Mouse (Mus musculus): ENCODE data around the gene Smarca2.

The Smarca2 gene

DNA sequence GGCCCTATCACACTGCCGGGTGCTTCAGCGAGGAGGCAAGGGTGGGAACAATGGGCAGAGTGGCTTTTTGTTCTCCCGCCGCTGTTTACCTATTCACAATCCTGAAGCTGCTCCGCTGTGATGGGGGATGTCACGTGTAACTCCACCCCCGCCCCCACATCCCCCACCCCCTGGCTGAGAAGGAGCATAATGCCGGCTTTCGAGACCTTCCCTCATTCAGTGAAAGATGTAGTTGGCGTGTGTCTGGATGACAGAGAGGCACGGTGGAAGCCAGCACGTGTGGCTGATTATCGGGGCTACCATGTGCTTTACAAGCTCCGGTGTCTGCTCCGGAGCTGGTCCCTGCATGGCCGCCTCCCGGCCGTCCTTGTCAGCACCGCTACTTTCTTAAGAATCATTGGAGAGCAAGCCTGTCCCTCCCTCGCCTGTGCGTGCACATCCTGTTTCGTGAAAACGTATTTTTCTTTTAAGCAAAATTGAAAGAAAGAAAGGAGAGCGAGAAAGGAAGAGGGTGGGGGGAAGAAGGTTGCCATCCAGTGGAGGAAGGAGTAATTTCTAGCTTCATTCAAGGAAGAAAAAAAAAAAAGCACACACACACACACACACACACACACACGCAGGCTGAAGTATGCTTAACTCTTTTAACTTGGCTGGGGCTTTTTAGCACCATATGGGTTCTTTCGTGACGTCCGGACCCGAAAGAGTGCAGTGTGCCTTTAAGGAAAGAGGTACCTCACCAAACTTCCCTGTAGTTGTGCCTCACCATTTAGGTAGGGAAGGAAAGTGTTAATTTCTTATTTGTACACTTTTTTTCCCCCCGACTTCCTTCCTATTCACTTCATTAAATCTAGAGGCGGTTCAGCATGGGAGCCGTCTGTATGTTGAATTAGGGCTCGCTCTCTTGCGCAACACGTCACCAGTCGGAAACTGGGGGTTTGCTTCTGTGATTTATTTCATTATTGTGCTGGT, 143.0 kb downstream of the Smarca2 start:
- DNase-seq (ENCODE audit: low read depth, low spot score), result peak; percentile 51

DNA sequence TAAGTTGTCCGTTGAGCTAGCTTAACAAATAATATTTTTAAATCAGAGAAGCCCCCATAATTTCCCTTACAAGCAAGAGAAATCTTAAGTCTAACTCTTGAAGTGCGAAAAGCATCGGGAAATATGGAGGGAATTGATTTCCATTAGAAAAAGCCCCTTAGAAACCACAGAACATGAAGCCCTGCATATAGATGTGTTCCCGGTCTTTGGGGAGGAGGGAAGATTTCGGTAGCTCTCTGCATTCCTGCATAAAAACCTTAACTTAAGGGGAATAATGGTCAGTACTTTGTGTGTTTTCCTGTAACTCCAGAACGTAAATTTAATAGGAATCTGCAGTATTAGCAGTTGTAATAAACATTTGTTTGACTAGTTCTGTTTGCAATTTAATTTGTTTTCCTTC, 143.8 kb downstream of the Smarca2 start:
- DNase-seq (ENCODE audit: low read depth, low spot score), result no peak

DNA sequence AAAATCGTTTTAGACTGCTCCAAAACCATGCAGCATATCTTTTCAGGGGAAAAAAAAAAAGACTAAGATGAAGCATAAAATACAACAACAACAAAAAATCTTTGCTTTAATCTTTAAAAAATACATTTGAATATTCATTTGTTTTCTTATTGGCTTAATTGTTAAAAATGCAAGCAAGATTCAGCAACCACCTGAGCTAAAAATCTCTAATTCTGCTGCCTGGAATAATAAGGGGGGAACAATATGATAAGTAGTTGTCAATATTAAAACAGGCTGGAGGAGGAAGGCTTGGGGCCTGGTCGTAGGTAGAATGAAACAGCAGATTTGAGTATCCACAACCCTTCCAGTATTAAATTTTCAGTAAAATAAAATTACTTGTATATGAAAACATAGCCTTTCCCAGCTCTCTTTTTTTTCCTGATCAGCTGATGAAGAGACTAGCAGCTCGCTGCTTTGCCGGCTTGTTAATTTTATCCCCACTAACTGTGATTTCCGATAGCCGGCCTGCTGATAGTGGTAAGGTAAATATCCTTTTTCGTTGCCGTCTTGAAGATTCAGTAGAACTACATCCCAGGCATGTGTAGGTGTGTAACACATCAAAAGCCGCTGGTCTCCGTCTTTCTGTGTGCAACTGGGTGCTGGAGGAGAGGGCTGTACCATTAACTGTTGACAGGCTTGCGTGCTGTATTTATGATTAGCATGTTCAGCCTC, 144.7 kb downstream of the Smarca2 start:
- no peak for DNase-seq (ENCODE audit: low read depth, low spot score)

DNA sequence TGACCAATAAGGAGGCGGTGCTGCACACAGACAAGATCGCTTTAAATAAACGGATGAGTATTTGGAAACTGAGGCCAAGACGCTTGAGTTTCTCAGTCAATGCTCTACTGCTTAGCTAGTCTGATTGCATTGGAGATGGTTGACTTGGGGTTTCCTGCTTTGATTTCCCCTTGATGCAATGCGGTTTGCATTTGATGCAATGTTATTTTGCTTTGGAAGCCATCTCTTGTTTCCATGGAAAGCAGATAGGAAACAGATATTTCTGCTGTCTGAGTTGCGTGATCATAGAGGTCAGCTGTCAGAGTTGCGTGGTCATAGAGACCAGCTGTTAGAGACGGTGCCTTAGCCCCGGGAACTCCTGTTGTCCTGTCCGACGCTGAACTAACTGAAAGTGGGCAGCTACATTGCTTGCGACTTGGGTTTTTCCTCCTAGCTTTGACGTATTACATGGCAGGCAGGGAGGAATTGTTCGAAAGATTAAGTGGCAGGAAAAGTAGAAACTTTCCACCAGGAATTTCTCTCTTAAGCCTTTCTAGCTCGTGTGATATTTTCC, 147.8 kb downstream of the Smarca2 start:
- no peak for DNase-seq (ENCODE audit: low read depth, low spot score)

DNA sequence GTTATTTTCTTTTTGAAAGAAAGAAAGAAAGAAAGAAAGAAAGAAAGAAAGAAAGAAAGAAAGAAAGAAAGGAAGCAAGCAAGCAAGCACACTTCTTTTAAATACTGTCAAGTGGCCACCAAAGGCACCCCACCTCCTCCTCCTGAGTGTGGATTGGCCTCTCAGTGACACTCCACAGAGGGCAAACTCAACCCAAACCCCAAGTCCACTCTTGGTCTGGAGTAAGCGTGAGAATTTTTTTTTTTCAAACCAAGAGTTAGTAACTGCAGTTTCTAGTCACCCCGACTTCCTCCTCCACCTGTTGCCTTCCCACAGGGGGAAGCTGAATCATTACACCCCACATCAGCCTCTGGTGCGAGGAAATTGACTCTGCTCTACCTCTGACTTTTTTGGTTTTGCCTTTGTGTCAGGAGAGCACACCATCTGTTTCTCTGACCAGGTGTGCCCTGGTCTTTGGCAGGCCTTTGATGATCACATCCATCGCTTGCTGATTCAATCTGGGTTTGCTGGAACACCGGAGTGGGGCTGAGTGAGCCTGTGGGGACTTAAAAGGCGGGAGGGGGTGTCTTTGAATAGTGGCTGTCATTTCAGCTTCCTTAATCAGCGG, 148.5 kb downstream of the Smarca2 start:
- DNase-seq (ENCODE audit: low read depth, low spot score), result no peak

DNA sequence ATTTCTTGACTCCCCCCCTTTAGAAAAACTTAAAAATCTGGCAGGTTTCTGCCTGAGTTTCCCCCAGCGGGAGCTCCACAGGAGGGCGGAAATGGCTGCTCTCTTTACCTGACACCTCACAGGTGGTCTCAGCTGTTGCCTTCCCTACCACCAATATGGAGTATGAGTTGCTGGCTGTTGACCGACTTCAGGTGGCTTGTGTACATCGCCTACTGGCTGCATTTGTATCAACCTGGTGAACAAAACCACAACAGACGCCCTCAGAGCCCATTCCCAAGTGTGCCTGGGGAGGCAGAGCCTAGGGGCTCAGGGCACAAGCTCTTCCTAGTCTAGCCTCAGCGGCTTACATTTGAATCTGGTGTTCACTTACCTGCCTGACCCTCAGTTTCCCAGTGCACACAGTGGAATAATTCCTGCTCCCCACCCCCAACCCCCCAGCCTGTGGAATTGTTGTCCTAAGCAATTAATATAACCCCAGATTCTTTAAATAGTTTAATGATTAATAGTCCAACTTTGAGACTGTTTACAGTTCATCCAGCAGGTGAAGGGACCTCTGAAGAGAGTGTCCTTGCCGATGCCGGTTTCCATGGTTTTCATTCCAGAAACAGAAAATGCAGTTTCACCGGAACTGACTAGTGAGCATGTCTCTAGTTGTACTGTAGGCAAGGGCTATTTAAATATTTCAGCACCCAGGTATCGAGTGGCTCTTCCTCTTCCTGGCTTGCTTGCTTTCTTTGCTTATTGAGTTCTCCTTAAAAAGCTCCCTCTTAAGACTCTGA, 149.4 kb downstream of the Smarca2 start:
- DNase-seq (ENCODE audit: low read depth, low spot score), result peak; percentile 23

DNA sequence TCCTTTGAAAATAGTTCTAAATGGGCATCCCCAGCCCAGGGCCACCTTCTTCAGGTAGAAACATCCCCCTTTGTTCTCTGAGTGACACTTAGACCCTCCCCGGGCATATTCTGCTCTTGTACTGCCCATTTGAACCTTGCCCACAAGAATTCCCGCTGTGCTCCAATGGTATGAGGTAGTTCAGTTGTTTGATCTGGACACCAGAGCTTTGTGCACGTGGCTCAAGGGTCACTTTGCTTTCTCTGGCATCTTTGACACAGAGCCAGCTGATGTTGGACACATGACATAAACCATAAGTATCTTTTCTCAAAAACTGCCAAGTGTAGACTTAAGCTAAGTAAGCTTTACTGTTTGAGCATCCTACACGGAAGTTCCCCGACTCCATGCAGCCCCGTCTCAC, 151.1 kb downstream of the Smarca2 start:
- no peak for DNase-seq (ENCODE audit: low read depth, low spot score)

DNA sequence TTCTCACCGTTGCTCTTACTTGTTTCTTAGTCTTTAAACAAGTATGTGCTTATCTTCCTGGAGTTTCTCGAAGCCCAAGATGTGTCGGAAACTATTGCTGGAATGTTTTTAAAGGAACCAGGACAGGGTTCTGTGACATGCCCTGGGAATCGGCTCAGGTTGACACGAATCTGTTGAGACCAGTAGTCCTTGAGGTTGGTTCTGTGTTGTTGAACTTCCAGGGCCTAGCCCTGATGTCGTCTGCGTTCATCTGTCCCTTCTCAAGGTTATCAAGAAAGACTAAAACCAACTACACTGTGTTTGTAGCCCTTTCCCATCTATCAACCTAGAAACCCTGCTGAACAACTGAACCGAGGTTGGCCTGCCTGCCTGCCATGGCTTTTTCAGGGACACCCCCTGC, 151.5 kb downstream of the Smarca2 start:
- DNase-seq (ENCODE audit: low read depth, low spot score), result no peak

DNA sequence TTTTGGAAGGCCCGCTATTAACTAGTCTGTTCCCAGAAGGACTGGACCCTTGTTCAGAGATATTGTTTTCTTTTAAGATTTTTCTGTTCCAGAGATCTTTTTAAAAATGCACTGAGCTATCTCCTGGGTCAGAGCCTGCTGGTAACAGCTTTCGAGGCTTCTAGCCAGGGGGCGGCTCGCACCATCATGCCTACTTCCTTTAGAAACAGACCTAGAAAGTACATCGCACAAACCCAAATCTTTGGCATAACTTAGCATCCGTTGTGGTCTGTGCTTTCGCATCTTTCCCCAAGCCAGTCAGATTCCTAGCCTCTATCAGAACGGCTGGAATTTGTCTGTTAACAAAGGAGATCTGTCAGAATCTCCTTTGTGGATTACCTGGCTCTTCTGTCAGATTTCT, 153.3 kb downstream of the Smarca2 start:
- DNase-seq (ENCODE audit: low read depth, low spot score), result no peak

DNA sequence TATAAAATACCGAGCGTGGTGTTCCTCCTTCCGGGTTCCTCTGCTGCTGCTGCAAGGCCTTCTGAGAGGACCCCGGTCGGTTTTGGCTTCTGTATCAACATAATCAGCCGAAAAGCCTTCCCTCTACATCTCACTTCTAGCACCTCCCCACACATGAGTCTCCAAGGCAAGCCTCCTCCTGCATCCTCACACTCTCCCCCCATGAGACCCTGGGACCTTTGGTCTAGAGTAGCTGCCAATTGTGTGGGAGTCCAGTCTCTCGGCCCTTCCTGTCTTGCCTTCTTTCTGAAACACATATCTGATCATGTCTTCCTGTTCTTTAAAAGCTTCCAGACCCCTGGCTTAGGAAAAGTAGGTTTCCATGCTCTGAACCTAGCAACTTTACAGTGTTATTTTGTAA, 153.8 kb downstream of the Smarca2 start:
- DNase-seq (ENCODE audit: low read depth, low spot score), result no peak

DNA sequence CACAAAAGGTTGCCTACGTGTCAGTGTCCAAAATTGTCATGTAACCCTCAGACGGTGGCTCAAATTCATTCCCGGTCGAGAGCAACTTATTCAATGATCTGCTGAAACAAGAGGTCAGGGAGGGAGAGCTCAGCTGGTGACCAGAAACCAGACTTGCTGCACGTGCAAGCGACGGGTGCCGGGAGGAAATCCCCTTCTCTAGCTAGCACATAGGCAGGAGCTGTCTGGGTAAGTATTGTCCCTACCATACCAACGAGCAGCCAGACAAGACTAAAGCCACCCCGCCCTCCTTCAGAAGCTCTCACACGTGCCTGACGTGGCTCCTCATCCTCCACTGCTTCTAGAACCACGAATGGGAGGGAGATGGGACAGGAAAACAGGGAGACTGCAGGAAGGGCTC, 154.4 kb downstream of the Smarca2 start:
- DNase-seq (ENCODE audit: low read depth, low spot score), result no peak

DNA sequence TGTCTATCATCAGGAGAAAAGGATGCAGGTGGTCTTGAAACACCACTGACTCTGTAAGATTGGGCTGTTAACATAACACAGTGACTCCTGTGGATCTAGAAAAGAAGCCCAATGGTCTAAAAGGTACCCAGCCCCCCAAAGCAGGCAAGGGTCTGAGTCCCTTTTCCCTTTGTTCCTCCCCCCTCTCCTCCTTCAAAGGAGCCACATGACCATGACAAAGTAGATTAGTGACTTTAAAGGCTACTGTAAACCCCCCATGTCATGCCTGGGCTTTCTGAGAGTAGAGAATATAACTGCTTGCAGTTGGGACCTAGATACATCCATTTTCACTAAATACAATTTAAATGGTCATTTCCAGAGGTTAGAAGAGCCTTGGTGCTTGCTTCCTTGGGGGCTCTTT, 156.4 kb downstream of the Smarca2 start:
- no peak for DNase-seq (ENCODE audit: low read depth, low spot score)

DNA sequence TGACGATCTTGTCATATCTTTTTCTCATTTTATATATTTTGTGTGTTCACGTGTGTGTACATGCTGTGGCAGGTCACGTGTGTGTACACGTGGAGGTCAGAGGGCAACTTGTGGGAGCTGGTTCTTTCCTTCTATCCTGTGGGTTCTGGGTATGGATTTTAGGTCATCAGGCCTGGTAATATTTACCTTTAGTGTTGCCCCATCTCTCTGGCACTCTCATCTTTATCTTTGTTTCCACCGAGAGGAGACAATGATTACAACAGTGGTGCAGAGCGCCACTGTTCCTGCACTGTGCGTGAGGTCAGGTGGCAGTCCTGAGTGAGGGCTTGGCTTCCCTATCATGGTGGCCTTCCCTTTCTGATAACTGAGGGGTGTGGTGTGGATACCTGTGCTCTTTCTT, 160.6 kb downstream of the Smarca2 start:
- DNase-seq (ENCODE audit: low read depth, low spot score), result no peak

DNA sequence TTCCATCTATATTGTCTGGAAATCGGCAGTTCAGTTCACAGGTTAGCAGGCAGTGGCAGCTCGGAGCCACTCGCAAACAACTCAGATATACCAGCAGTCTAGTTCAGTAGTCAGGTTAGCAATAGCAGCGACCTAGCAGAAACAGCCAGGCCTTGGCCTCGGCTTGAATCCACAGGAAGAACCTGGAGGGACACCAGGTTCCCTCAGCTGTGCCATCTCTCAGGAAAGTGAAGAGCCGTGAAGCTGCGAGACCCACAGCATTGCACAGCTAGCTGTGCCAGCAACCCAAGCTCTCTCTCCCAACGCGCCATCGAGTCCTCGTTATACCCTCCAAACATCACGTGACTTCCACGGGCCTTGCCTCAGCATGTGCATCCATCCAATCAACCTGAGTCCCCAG, 162.6 kb downstream of the Smarca2 start:
- no peak for DNase-seq (ENCODE audit: low read depth, low spot score)

DNA sequence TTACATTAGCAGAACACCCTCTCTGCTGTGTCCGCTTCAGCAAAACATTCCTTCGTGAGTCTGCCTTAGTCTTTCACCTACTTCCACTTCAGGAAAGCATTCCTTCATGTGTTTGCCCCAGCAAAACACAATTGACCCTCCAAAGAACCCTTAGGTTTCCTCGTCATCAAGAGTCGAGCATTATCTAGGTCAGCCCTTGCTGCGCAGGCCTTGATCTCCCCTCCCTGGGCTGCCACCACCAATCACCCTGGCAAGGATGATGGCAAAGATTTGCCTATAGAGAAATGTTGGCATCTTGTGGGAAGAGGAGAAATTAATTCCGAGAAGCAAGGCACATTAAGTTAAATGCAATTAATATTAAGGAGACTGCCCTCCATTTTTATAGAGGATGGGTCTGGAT, 163.1 kb downstream of the Smarca2 start:
- no peak for DNase-seq (ENCODE audit: low read depth, low spot score)

DNA sequence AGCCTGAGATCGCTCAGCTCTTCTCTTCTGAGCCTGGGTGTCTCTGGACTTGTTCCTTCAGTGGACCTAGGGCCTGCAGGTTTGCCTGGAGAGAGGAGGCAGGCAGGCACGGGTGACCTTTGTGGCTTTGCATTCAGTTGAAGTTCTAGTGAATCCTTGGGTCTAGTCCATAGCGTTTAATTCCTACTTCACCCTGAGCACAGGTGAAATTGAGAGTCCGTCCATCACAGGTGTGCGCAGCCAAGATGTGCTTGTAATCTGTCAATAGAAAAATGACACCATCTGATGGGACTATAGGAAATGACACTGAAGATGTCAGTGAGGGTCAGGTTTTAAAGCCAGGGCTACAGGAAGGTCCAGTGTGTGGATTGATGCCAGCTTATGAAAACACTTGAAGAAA, 164.0 kb downstream of the Smarca2 start:
- DNase-seq (ENCODE audit: low read depth, low spot score), result no peak

DNA sequence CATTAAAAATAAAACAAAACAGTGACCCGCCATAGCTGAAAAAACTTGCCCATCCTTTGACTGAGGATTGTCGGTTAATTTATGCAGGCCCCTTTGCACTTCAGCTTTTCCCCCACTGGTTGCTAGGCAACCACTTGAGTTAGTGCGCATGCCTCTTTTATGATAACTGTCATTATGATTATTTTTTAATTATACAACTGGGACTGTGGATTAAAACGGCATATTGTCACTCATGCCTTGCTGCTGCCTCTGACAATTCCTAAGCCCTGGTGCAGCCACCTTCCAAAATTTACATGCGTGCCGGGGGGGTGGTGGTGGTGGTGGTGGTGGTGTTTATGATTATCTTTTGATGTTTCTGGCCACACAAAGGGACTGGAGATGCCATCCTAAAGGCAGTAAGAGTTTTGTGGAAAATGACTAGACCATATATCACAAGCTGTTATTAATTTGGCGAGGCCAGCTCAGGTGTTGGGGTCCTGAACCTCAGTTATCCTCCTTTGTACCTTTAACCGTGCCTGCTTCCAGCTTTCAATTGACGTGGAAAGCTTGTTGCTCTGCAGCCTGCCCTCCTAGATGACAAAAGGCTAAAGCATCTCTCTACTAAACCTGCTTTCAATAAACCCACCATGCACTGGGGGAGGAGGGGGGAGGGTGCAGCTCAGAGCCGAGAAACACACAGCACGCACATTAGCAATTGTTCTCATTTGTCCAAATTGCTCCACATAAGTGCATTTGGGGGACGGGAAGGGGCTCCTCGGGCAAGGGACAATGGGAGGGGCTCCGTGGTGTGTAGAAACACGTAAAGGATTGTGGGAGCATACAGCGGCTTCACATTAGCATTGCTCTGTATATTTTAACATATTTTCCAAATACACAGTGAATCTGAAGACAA, 165.0 kb downstream of the Smarca2 start:
- DNase-seq (ENCODE audit: low read depth, low spot score), result no peak

DNA sequence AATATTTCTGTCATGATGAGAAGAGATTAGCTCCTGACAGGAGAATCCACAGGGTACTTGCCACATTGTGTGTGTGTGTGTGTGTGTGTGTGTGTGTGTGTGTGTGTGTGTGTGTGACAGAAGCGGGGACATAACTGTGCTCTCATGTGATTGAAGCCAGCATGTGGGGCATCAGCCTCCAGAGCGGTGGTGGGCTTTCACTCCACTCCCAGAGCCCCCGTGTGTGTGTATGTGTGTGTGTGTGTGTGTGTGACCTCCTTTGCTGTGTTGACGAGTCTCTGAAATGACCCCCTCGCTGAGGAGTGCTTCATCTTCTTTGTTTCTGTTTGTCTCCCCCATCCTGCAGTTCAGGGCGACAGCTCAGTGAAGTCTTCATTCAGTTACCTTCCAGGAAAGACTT, 165.7 kb downstream of the Smarca2 start:
- no peak for DNase-seq (ENCODE audit: low read depth, low spot score)

DNA sequence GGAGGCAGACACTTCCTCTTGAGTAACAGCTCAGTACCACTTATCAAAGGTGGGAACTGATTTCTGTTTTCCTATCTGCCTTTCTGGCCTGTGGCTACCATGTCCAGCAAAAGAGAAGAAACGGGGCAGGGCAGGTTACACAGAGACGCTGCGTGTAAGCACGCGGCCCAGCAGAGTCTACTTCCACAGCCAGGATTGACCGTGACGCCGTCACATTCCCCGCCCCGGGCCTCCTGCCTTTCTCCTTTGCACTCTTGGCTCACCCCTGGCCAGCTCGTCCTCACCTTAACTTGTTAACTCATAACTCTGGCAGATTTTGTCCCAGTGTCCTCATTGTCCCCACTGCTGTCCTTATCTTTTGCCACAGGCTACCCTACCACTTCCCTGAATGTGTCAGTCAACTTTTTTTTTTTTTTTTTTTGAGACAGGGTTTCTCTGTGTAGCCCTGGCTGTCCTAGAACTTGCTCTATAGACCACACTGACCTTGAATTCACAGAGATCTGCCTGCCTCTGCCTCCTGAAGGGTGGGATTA, 167.3 kb downstream of the Smarca2 start:
- no peak for DNase-seq (ENCODE audit: low read depth, low spot score)
